Mouse (Mus musculus) G1E (cell line): Measurements from ENCODE around the gene Ppfia3.

Source experiments
- CTCF ChIP-seq: IDR thresholded peaks from 2 replicates; pipeline ENCODE4 v1.5.1; 2012; ENCODE audit warnings: low read depth, low read length, inconsistent platforms, mixed read lengths
- TAL1 ChIP-seq: conservative IDR thresholded peaks from 2 replicates; pipeline ENCODE4 v1.6.1; 2012; ENCODE audit warnings: low read depth, low read length, inconsistent platforms, mixed read lengths

GRCm38 (mm10) chr7:45333431-45333982 is 33.3 kb downstream of the Ppfia3 start, which contains the start of gene Trpm4:
- TF ChIP-seq CTCF (no peak), TAL1 (no peak)
